Mouse (Mus musculus) brown adipose tissue, adult 24 weeks (tissue): Measurements from ENCODE around the gene Gm48552. TPM values are rescaled to one million over a fixed set of nuclear protein-coding genes. Genes with fewer than 3 reads are reported as not detected.
A peak's percentile ranks its signal among the peaks of the same experiment; 100 is the strongest.

Experiments used
- H3K27ac ChIP-seq: fragments of 200-500 bp; replicated peaks from 2 replicates; pipeline ENCODE4 v1.5.1; 2012; ENCODE audit warnings: low read depth, mild to moderate bottlenecking, low read length
- H3K4me1 ChIP-seq: fragments of 200-500 bp; 2 replicates; pipeline ENCODE4 v1.6.1; 2012; ENCODE audit warnings: low read length, mixed read lengths; ENCODE audit not compliant: control insufficient read depth, insufficient read depth, insufficient read length
- H3K4me3 ChIP-seq: fragments of 200-500 bp; 2 replicates; pipeline ENCODE4 v1.5.1; 2012; ENCODE audit warnings: low read depth, mild to moderate bottlenecking, low read length, moderate library complexity; ENCODE audit not compliant: insufficient read depth
- polyA plus RNA-seq: library from polyadenylated mRNA; stranded (reverse); fragments of >200 nt; gene quantifications from 2 replicates; pipeline ENCODE4 v1.2.4, GENCODE M21; 2012; ENCODE audit not compliant: missing spikeins, insufficient read depth, insufficient read length

Gm48552 gene
- polyA plus RNA-seq, 1 experiment: not detected

DNA sequence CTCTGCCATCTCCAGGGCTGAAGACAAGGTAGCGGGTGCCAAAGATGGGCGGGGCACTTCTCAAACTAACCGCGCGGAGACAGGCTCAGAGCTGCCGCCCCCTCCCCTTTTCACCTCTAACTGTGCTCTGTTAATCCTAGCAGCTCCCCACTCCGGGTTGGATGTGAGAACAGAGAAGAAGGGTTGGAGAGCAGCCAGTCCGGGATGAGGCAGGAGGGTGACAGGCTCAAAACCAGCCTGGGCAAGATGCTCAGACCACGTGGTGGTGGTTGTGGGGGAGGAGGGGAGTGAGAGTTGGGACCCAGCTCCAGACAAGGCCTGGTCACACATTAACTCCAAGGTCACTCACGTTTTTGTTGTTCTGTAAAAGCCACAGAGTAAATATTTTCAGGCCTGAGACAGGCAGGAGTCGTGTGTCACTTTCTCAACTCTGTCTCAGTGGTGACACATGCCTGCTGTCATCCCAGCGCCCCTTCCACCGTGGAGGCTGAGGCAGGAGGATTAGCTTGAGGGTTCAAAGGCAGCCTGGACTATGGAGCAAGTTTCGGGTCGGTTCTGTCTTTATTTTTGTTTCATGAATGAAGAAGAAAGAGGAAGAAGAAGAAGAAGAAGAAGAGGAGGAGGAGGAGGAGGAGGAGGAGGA lies 42.8 kb downstream of the Gm48552 start:
- Histone ChIP-seq H3K4me1 (peaks cover 20% of the 10 kb centered on the region), H3K4me3 (peak overlapping the region; percentile 85), H3K27ac (peak overlapping the region; percentile 19; the same call in 1 of the 2 replicates)

DNA sequence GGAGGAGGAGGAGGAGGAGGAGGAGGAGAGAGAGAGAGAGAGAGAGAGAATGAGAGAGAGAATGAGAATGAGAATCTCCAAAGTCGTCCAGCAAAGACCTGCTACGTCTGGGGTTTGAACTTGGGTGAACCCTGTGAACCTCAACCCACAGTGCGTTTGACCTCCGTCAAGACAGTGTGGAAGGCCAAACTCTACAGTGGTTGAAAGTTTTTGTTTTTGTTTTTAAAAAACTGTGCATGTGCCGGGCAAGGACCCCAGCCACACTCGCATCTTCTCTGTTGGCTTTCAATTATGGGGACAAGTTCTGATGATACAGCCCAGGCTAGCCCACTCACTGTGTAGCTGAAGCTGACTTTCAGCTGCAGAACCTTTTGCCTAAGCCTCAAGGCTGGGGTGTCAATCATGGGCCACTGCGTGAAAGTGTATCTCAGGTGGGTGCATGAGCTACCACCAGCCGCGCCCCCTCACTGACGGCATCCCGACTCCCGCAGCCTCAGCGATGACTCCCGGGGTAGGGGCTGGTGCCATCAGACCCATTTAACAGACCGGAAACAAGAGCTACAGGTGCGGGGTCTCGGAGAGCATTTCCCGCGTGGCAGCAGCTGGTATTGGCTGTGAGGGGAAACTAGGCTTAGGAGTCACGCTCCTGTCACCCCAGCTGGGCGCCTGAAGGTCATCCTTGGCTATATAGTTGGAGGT lies 43.5 kb downstream of the Gm48552 start:
- peak overlapping the region; percentile 21; the same call in 1 of the 2 replicates for H3K4me3 ChIP-seq
- peaks cover 19% of the 10 kb centered on the region for H3K4me1 ChIP-seq
- no peak overlapping the region for H3K27ac ChIP-seq

DNA sequence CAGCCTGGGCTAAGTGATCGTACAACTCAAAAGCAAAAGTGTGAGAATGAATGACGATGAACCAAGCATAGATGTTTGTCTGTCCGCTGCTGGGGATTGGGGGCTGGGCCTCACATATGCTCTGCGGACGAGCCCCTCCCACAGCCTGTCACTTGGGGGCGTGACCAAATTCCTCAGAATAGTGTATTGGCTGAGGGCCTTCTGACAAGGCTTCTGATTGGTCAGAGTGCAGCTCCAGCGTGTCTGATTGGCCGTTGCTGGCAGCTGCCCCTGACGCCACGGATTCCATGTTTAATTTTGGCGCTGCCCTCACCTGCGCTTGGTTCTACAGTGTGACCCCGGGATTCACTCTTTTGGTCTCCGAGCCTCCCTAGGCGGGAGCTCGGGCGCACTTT lies 44.1 kb downstream of the Gm48552 start:
- Histone ChIP-seq H3K4me3 (peak overlapping the region; percentile 46), H3K27ac (peak overlapping the region; percentile 70), H3K4me1 (peaks cover 16% of the 10 kb centered on the region)

DNA sequence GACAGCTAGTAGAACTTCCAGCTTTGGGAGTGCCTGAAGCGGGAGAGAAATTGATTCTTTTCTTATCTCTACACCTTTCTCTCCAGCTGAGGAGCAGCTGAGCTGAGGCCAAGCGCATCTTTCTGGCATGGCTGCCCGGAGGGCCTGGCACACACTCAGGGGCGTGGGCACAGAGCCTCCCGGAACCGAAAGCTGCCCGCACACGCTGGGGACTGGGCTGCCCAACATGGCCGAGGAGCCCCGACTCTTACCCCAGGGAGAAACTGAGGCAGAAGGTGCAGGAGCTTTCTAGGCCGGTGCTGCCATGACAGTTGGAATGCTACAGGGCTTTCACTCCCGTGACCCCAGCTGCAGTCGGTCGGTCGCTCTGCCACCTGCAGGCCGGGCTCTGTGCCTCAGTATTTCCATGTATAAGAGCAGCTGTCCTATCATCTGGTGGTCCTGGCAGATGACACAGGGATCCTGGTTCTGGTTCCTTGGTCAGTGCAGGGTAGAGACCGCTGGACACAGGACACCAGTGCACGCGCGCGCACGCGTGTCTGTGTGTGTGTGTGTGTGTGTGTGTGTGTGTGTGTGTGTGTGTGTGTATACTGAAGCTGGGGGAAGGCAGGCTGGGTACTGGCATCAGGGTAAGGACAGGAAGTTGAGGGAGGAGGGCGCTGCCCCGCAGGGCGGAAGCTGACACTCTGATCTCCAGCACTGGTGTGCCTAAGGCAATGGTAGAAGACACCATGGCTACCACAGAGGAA lies 44.9 kb downstream of the Gm48552 start:
- peak overlapping the region; percentile 73 for H3K27ac ChIP-seq

DNA sequence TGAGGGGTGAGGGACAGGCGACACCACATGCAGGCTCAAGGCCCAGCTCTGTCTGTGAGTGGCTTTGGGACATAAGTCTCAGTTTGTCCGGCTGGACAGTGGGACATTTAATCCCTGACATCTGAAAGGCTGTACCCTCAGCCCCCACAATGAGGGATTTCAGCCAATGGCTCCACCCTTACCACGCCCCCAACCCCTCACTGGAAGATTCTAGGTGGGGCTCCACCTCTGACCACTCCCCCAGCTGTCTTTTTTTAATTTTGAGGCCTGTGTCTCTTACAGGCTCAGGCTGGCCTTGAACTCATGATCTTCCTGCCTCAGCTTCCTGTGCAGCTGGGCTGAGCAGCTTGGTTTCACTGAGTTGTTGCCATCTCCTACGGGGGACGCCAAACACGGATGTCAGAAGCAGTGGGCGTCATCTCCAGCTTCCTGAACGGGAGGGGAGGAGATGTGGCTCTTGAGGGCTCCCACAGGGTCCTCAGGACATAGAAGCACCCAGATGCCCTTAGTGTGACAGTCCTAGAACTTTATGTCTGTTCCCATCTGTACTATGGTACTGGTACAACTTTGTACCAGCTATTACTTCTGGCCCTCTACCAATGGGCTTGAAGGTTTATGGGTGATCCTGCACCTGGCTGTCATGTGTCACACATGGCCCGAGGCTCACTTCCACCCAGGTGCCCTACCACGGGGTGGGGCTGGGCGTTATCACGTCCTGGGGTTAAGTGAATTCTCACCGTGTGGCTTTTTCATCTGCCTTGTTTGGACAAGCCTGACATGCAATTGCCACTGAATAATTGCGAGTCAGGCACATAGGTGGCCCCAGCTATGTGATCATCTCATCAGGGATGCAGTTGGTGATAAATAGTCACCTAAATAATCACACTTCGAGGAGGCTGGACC lies 45.8 kb downstream of the Gm48552 start:
- H3K27ac ChIP-seq: peak overlapping the region; percentile 73
- H3K4me3 ChIP-seq: no peak overlapping the region
- peaks cover 14% of the 10 kb centered on the region for H3K4me1 ChIP-seq

More for the DNA sequence above, 44.9 kb downstream of the Gm48552 start:
- peak overlapping the region; percentile 46 for H3K4me3 ChIP-seq
- peaks cover 16% of the 10 kb centered on the region for H3K4me1 ChIP-seq

DNA sequence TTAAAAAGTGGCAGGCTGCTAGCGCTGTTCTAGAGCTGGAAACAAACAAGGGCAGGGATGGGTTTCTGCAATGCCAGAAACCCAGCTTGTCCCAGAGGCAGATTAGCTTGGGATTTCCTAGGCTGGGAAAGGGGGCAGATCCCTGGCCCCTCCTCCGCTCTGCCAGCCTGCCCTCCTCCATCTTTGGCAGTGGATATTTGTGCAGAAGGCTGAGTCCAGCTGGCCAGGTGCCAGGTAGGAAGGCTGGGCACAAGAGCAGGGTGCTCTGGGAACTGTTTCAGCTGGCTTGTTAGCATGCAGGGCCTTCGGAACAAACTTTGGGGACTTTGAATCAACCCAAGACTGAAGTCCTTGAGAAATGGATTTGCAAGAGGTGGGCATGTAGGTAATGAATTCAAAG lies 46.6 kb downstream of the Gm48552 start:
- Histone ChIP-seq H3K4me1 (peaks cover 14% of the 10 kb centered on the region), H3K4me3 (no peak overlapping the region), H3K27ac (0 out of 2 replicates have a peak overlapping the region, but pooled peaks have one; percentile 19)

Other genes with a start within 250 kb of the Gm48552 start
- 10.3 and 13.4 TPM in 2 replicates for gene Pias4, start 221.1 kb upstream of the Gm48552 start, polyA plus RNA-seq
- 538 and 581 TPM in 2 replicates for gene Eef2, start 212.4 kb upstream of the Gm48552 start, polyA plus RNA-seq
- gene Dapk3, start 206.0 kb upstream of the Gm48552 start, polyA plus RNA-seq: 15.7 and 31.7 TPM in 2 replicates
- not detected in 2 replicates for gene 4930442H23Rik, start 205.2 kb upstream of the Gm48552 start, polyA plus RNA-seq
- 1.4 TPM in 1 of 2 replicates, not detected in the other for gene Nmrk2, start 187.0 kb upstream of the Gm48552 start, polyA plus RNA-seq
- gene Atcay, start 158.2 kb upstream of the Gm48552 start, polyA plus RNA-seq: not detected in 2 replicates
- gene Zfr2, start 155.8 kb upstream of the Gm48552 start, polyA plus RNA-seq: 0.32 and 1.2 TPM in 2 replicates
- gene Matk, start 136.1 kb upstream of the Gm48552 start, polyA plus RNA-seq: not detected in 2 replicates
- gene Mrpl54, start 122.1 kb upstream of the Gm48552 start, polyA plus RNA-seq: 122 and 144 TPM in 2 replicates
- 59.5 and 82.7 TPM in 2 replicates for gene Apba3, start 122.0 kb upstream of the Gm48552 start, polyA plus RNA-seq
- gene Tjp3, start 97.4 kb upstream of the Gm48552 start, polyA plus RNA-seq: 1.6 TPM in 1 of 2 replicates, not detected in the other
- gene Pip5k1c, start 96.0 kb upstream of the Gm48552 start, polyA plus RNA-seq: 10.6 and 12.4 TPM in 2 replicates
- 8.4 and 9.6 TPM in 2 replicates for gene Cactin, start 67.9 kb upstream of the Gm48552 start, polyA plus RNA-seq
- gene Tbxa2r, start 60.3 kb upstream of the Gm48552 start, polyA plus RNA-seq: not detected in 2 replicates
- gene Gipc3, start 45.7 kb upstream of the Gm48552 start, polyA plus RNA-seq: 1.0 TPM in 1 of 2 replicates, not detected in the other
- 66.1 and 78.7 TPM in 2 replicates for gene Hmg20b, start 38.5 kb upstream of the Gm48552 start, polyA plus RNA-seq
- gene Mfsd12, start 31.5 kb upstream of the Gm48552 start, polyA plus RNA-seq: 8.3 and 11.5 TPM in 2 replicates
- gene 4930404N11Rik, start 23.2 kb upstream of the Gm48552 start, polyA plus RNA-seq: not detected in 2 replicates
- gene Fzr1, start 10.5 kb upstream of the Gm48552 start, polyA plus RNA-seq: 9.3 and 10.3 TPM in 2 replicates
- gene Dohh, start 4.6 kb upstream of the Gm48552 start, polyA plus RNA-seq: 25.1 and 35.9 TPM in 2 replicates
- 2.4 TPM in 1 of 2 replicates, not detected in the other for gene Gm48551, start 4.5 kb upstream of the Gm48552 start, polyA plus RNA-seq
- gene Smim24, start 4.0 kb downstream of the Gm48552 start, polyA plus RNA-seq: 1.9 and 5.3 TPM in 2 replicates
- gene Nfic, start 66.6 kb downstream of the Gm48552 start, polyA plus RNA-seq: 40.9 and 42.9 TPM in 2 replicates
- gene Celf5, start 93.7 kb downstream of the Gm48552 start, polyA plus RNA-seq: 0.63 TPM in 1 of 2 replicates, not detected in the other
- gene Ncln, start 107.4 kb downstream of the Gm48552 start, polyA plus RNA-seq: 13.9 and 17.9 TPM in 2 replicates
- gene S1pr4, start 111.1 kb downstream of the Gm48552 start, polyA plus RNA-seq: 0.71 and 0.79 TPM in 2 replicates
- gene Gna15, start 135.2 kb downstream of the Gm48552 start, polyA plus RNA-seq: not detected in 2 replicates
- 34.1 and 41.1 TPM in 2 replicates for gene Gna11, start 156.2 kb downstream of the Gm48552 start, polyA plus RNA-seq
- 679 and 754 TPM in 2 replicates for gene Aes, start 170.5 kb downstream of the Gm48552 start, polyA plus RNA-seq
- 3.2 and 4.8 TPM in 2 replicates for gene Tle2, start 185.6 kb downstream of the Gm48552 start, polyA plus RNA-seq
- gene Tle6, start 212.1 kb downstream of the Gm48552 start, polyA plus RNA-seq: 3.3 TPM in 1 of 2 replicates, not detected in the other
- 4.1 and 8.7 TPM in 2 replicates for gene BC025920, start 217.3 kb downstream of the Gm48552 start, polyA plus RNA-seq
- gene Sirt6, start 238.8 kb downstream of the Gm48552 start, polyA plus RNA-seq: 3.2 and 4.5 TPM in 2 replicates
- gene Ankrd24, start 239.5 kb downstream of the Gm48552 start, polyA plus RNA-seq: 12.6 and 12.9 TPM in 2 replicates